Mouse (Mus musculus) layer of hippocampus, adult 2 months (tissue): Measurements from ENCODE around the gene Prkag1. TPM values are rescaled to one million over a fixed set of nuclear protein-coding genes. Genes with fewer than 3 reads are reported as not detected.
A peak's percentile ranks its signal among the peaks of the same experiment; 100 is the strongest.

Experiments
- DNase-seq, 2 experiments: peaks; one replicate each; pipeline ENCODE4 v3.0.0; 2022; ENCODE audit warnings: low spot score in 2 of 2
- H3K27ac ChIP-seq: fragments of 200-600 bp; 2 replicates; pipeline ENCODE4 v1.8.1; 2022
- H3K4me3 ChIP-seq: fragments of 200-600 bp; 2 replicates; pipeline ENCODE4 v1.8.1; 2022; ENCODE audit warnings: mild to moderate bottlenecking
- CTCF ChIP-seq: fragments of 200-600 bp; conservative IDR thresholded peaks from 2 replicates; pipeline ENCODE4 v1.8.1; 2022; ENCODE audit warnings: antibody characterized with exemption, mild to moderate bottlenecking, moderate library complexity
- total RNA-seq, 2 experiments: library from RNA; stranded (reverse); gene quantifications; 2 replicates each; pipeline ENCODE4 v1.2.3; 2021

Gene Prkag1
- total RNA-seq, 2 experiments from 2014 or later, result 50.3 to 51.9 TPM

- TF ChIP-seq CTCF, result no peak
- Histone ChIP-seq H3K27ac (no peak overlapping the region), H3K4me3 (no peak overlapping the region; the same call in 1 of the 2 replicates)
- DNase-seq, result no peak
Measured at GRCm38 (mm10) chr15:98778191-98778770, 53.0 kb downstream of the Prkag1 start.

DNA sequence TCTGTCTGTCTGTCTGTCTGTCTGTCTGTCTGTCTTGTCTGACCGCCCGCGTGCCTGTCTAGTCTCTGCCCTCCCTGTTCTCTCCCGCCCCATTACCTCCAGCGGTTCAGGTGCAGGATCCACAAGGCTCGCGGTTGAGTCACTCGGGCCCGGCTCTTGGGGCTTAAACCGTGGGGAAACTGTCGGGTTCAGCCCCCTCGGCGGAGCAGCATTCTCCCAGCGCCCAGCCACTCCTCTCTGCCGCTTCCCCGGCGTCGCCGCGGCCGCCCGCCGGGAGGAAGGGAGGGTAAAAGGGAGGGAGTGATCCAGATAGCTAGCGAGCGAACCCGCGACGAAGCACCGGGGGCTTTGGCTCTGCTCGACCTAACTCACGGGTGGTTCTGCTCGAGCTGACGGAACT, 53.6 kb downstream of the Prkag1 start, which contains the start of gene Wnt10b:
Gene Wnt10b, minus strand, starts transcription at position 389 of the 400 bp plus-strand sequence.
- DNase-seq, result no peak
- TF ChIP-seq CTCF, result no peak
- H3K27ac ChIP-seq, result no peak within 1 kb of the TSS

DNA sequence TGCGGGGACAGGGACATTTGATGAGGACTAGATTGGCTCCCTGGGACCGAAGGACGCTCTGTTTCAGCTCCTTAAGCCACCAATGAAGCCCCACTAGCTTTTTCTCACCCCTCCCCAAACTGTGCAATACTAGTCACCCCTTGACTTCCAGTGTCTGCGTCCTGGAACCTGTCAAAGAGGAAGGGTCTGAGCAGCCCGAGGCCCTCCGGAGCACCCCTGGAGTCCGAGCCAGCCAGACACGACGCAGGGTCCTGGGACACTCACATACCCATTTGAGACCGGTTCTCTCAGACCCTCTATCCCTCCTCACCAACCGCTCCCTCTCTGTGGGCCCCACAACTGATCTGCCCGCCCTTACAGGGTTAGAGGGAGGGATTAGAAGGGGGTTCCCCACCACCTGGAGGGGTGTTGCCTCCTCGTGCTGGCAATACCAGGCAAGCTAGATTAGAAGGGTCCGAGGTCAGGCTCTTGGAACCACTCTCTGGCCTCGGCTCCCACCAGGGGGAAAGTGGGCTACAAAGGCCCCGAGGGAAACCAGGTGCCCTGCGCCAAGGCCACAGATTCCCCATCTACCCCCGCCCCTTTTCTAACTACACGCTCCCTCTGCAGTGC, 54.2 kb downstream of the Prkag1 start:
- TF ChIP-seq CTCF, result no peak
- no peak overlapping the region for H3K4me3 ChIP-seq
- DNase-seq, result no peak

More for the DNA sequence above, 53.6 kb downstream of the Prkag1 start, which contains the start of gene Wnt10b:
- H3K4me3 ChIP-seq, result peak within 1 kb of the TSS; percentile 36

GRCm38 (mm10) chr15:98776280-98777004, 54.9 kb downstream of the Prkag1 start:
- DNase-seq, result no peak
- peak; percentile 17 for TF ChIP-seq CTCF
- Histone ChIP-seq H3K27ac (no peak overlapping the region), H3K4me3 (peak overlapping the region; percentile 17; the same call in 1 of the 2 replicates)

More for the DNA sequence above, 54.2 kb downstream of the Prkag1 start:
- H3K27ac ChIP-seq, result no peak overlapping the region

DNA sequence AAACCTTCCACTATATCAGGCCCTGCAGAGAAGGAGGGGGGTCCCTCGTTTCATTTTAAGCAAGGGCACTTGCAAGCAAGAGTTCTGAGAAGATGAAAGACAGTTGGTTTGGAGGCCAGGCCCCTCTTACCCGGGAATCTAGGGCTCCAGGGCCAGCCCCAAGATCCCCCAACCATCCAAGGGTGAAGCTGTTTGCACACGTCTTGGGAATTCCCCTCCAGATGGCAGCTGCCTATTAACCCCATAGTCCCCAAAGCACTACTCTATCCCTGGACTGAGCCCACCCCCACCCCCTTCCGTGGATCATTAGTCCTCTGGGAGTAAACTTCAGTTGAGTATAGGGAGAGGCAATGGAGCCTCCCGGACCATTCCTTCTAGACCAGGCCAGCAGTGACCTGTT, 55.8 kb downstream of the Prkag1 start:
- TF ChIP-seq CTCF, result no peak
- H3K27ac ChIP-seq, result no peak overlapping the region
- DNase-seq, result no peak
- no peak overlapping the region for H3K4me3 ChIP-seq

GRCm38 (mm10) chr15:98774096-98774495, 57.2 kb downstream of the Prkag1 start:
- no peak for TF ChIP-seq CTCF
- DNase-seq, result no peak
- no peak overlapping the region for H3K4me3 ChIP-seq
- H3K27ac ChIP-seq, result no peak overlapping the region

GRCm38 (mm10) chr15:98772511-98773211, 58.7 kb downstream of the Prkag1 start:
- no peak overlapping the region; the same call in 1 of the 2 replicates for H3K27ac ChIP-seq
- TF ChIP-seq CTCF, result no peak
- no peak for DNase-seq
- peak overlapping the region; percentile 54 for H3K4me3 ChIP-seq

GRCm38 (mm10) chr15:98771813-98772425, 59.4 kb downstream of the Prkag1 start:
- no peak for TF ChIP-seq CTCF
- H3K4me3 ChIP-seq, result no peak overlapping the region; the same call in 1 of the 2 replicates
- DNase-seq, result no peak
- no peak overlapping the region for H3K27ac ChIP-seq

GRCm38 (mm10) chr15:98768259-98768658, 63.1 kb downstream of the Prkag1 start:
- no peak overlapping the region for H3K4me3 ChIP-seq
- no peak for DNase-seq
- TF ChIP-seq CTCF, result no peak
- H3K27ac ChIP-seq, result no peak overlapping the region

DNA sequence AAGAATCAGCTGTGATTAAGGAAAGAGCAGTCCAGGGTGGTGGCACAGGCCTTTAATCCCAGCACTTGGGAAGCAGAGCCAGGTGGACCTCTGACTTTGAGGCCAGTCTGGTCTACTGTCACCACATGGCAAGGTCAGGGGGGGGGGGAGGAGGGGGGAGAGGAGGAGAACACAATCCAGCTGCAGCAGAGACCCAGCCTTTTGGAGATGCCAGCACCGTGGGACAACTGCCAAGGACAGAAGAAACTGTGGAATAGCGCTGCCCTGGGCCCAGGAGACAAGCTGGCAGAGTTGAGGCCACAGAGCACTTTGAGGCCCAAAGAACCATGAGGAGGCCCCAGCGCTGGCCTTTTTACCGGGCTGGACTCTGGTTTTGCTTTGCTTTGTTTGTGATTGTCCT, 65.4 kb downstream of the Prkag1 start:
- Histone ChIP-seq H3K4me3 (no peak overlapping the region), H3K27ac (no peak overlapping the region)
- no peak for DNase-seq
- TF ChIP-seq CTCF, result no peak

Other genes starting within 250 kb of the Prkag1 start
- 10 to 100 TPM; 49.6 to 52.4 TPM for gene Adcy6, start 221.4 kb downstream of the Prkag1 start, total RNA-seq
- 100 to 1,000 TPM; 207 to 212 TPM for gene Cacnb3, start 200.7 kb downstream of the Prkag1 start, total RNA-seq
- 10 to 100 TPM; 79.7 to 87.4 TPM for gene Ddx23, start 168.6 kb downstream of the Prkag1 start, total RNA-seq
- gene Rnd1, start 154.1 kb downstream of the Prkag1 start, total RNA-seq, result 1 to 10 TPM; 6.4 to 6.9 TPM
- gene Ccdc65, start 123.3 kb downstream of the Prkag1 start, total RNA-seq, result 1 to 10 TPM; 6.7 to 9.5 TPM
- gene Fkbp11, start 103.3 kb downstream of the Prkag1 start, total RNA-seq, result 1 to 10 TPM in 1 of 2 experiments, under 1 TPM in 1; 0.66 to 1.3 TPM
- 100 to 1,000 TPM; 820 to 852 TPM for gene Arf3, start 68.3 kb downstream of the Prkag1 start, total RNA-seq
- gene Wnt10b, start 53.4 kb downstream of the Prkag1 start, total RNA-seq, result under 1 TPM; 0.15 to 0.38 TPM
- gene Wnt1, start 41.7 kb downstream of the Prkag1 start, total RNA-seq, result not detected
- gene Ddn, start 22.0 kb downstream of the Prkag1 start, total RNA-seq, result 1,000 to 10,000 TPM; 1,636 to 1,683 TPM
- 100 to 1,000 TPM in 1 of 2 experiments, 10 to 100 TPM in 1; 89.3 to 106 TPM for gene Kmt2d, start 39.7 kb upstream of the Prkag1 start, total RNA-seq
- 1 to 10 TPM; 8.5 TPM for gene Rhebl1, start 63.0 kb upstream of the Prkag1 start, total RNA-seq
- under 1 TPM; 0.10 to 0.12 TPM for gene Dhh, start 67.0 kb upstream of the Prkag1 start, total RNA-seq
- gene Lmbr1l, start 86.7 kb upstream of the Prkag1 start, total RNA-seq, result 10 to 100 TPM; 17.0 to 20.6 TPM
- 100 to 1,000 TPM; 466 to 491 TPM for gene Tuba1b, start 103.0 kb upstream of the Prkag1 start, total RNA-seq
- not detected for gene Gm49450, start 122.0 kb upstream of the Prkag1 start, total RNA-seq
- gene Tuba1a, start 122.2 kb upstream of the Prkag1 start, total RNA-seq, result 100 to 1,000 TPM; 768 to 781 TPM
- gene Tuba1c, start 198.4 kb upstream of the Prkag1 start, total RNA-seq, result 10 to 100 TPM; 49.6 to 51.1 TPM
- under 1 TPM; 0.67 to 0.83 TPM for gene Prph, start 223.7 kb upstream of the Prkag1 start, total RNA-seq
- gene Troap, start 243.1 kb upstream of the Prkag1 start, total RNA-seq, result under 1 TPM; 0.36 to 0.64 TPM